In the genomic region with DNA sequence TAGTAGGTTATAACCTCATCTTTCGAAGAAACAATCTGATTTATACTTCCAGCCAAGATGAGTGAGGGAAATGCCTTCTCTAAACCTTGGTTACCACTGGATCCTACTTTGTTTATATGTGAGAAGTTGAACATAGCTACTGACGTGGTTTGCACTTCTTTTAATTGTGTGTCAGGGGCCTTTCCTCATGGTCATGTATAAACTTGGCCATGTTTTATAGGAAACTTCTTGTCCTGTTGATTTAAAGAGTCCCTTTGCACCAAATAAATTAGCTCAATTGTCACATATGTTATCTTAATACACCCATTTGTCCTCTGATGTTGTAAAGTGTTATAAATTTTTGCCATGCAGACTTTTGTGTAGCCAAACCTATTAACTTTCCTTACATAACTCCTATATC, we compare ENCODE assay signal across 30 mouse cellular contexts. TPM values are rescaled to one million over a fixed set of nuclear protein-coding genes. Genes with fewer than 3 reads are reported as not detected.
"Had no signal": no experiment of that assay in that cellular context is flagged by ENCODE, and none has a peak within 500 bp of the region (broad histone marks: within the 10 kb centered on the region; RNA-seq: fewer than 3 reads in every experiment).

No protein-coding gene starts in this region.

- H3K4me3 ChIP-seq: gastrocnemius, adult 2 months; heart, embryonic 10.5 days; heart, embryonic 12.5 days; hindbrain, embryonic 10.5 days; hindbrain, embryonic 12.5 days; intestine, embryonic 15.5 days; kidney, embryonic 15.5 days; layer of hippocampus, adult 2 months; left cerebral cortex, adult 2 months; limb, embryonic 10.5 days; limb, embryonic 12.5 days had no signal

- DNase-seq: gastrocnemius, adult 2 months; gastrocnemius, postnatal 10 days; gastrocnemius, postnatal 25 days; heart, adult 18-20 months; heart, postnatal 10 days; heart, postnatal 4 days; kidney, adult 18-20 months; kidney, adult 9 months; kidney, postnatal 10 days; kidney, postnatal 25 days; kidney, postnatal 4 days had no signal

- H3K9ac ChIP-seq: heart, embryonic 12.5 days; hindbrain, embryonic 12.5 days; hindbrain, embryonic 14.5 days; intestine, embryonic 15.5 days; kidney, embryonic 15.5 days; limb, embryonic 12.5 days had no signal

- H3K27me3 ChIP-seq: heart, embryonic 12.5 days; hindbrain, embryonic 12.5 days; intestine, embryonic 15.5 days; kidney, embryonic 15.5 days; limb, embryonic 12.5 days had no signal

- H3K27ac ChIP-seq: gastrocnemius, adult 2 months; heart, embryonic 10.5 days; hindbrain, embryonic 10.5 days; hindbrain, embryonic 12.5 days; hindbrain, embryonic 14.5 days; intestine, embryonic 15.5 days; kidney, embryonic 15.5 days; left cerebral cortex, adult 2 months; limb, embryonic 10.5 days; limb, embryonic 12.5 days had no signal

- ATAC-seq: forebrain, embryonic 16.5 days; hindbrain, embryonic 16.5 days; inflammation-experienced regulatory T-cells, adult 6 months; intestine, embryonic 15.5 days; intestine, postnatal 0 days had no signal

- H3K36me3 ChIP-seq: heart, embryonic 10.5 days; heart, embryonic 12.5 days; hindbrain, embryonic 10.5 days; hindbrain, embryonic 12.5 days; intestine, embryonic 15.5 days; kidney, embryonic 15.5 days; limb, embryonic 10.5 days; limb, embryonic 12.5 days had no signal

- H3K4me2 ChIP-seq: heart, embryonic 12.5 days; hindbrain, embryonic 12.5 days; hindbrain, embryonic 14.5 days; intestine, embryonic 15.5 days; kidney, embryonic 15.5 days; limb, embryonic 12.5 days had no signal

- H3K4me1 ChIP-seq: heart, embryonic 10.5 days; heart, embryonic 12.5 days; hindbrain, embryonic 10.5 days; hindbrain, embryonic 12.5 days; intestine, embryonic 15.5 days; kidney, embryonic 15.5 days; limb, embryonic 10.5 days; limb, embryonic 12.5 days had no signal

- H3K9me3 ChIP-seq: heart, embryonic 10.5 days; heart, embryonic 12.5 days; hindbrain, embryonic 12.5 days; intestine, embryonic 15.5 days; kidney, embryonic 15.5 days; limb, embryonic 10.5 days; limb, embryonic 12.5 days had no signal

RNA-seq across cellular contexts. Expression of gene 1700012A03Rik, which starts 44.1 kb away (rescaled TPM):
- polyA plus RNA-seq: forebrain, embryonic 16.5 days; frontal cortex, adult 2 months; heart, embryonic 10.5 days; heart, embryonic 12.5 days; heart, embryonic 14.5 days; heart, embryonic 16.5 days; hindbrain, embryonic 10.5 days; hindbrain, embryonic 12.5 days; hindbrain, embryonic 14.5 days; hindbrain, embryonic 16.5 days; inflammation-experienced regulatory T-cells, adult 6 months; intestine, embryonic 15.5 days; intestine, postnatal 0 days; kidney, embryonic 15.5 days; limb, embryonic 10.5 days; limb, embryonic 12.5 days; limb, embryonic 14.5 days had no signal
